Mouse (Mus musculus): ENCODE data around the gene Ampd3. TPM values are rescaled to one million over a fixed set of nuclear protein-coding genes. Genes with fewer than 3 reads are reported as not detected.

Gene Ampd3
- total RNA-seq, 1 experiment from 2014 or later, result 60.2 TPM

Other genes starting within 250 kb of the Ampd3 start
- gene Sbf2, start 153.3 kb upstream of the Ampd3 start, total RNA-seq (2017), result 3.1 and 3.4 TPM in 2 replicates
- 0.35 TPM in 1 of 2 replicates, not detected in the other for gene Adm, start 140.5 kb upstream of the Ampd3 start, total RNA-seq (2017)
- 70.6 and 74.5 TPM in 2 replicates for gene Rnf141, start 76.3 kb downstream of the Ampd3 start, total RNA-seq (2017)
- not detected in 2 replicates for gene Lyve1, start 95.0 kb downstream of the Ampd3 start, total RNA-seq (2017)
- gene Mrvi1, start 214.3 kb downstream of the Ampd3 start, total RNA-seq (2017), result 2.1 and 3.5 TPM in 2 replicates